Mouse (Mus musculus) CH12.LX (cell line): ENCODE data around the gene Apoa1. TPM values are rescaled to one million over a fixed set of nuclear protein-coding genes. Genes with fewer than 3 reads are reported as not detected.

Experiments used
- DNase-seq: peaks from one replicate; pipeline ENCODE4 v3.0.0-alpha.2; 2013; ENCODE audit errors: extremely low read depth
- H3K27ac ChIP-seq: 2 replicates; pipeline ENCODE4 v1.5.1; 2012; ENCODE audit warnings: low read depth, mild to moderate bottlenecking, control low read depth, moderate library complexity; ENCODE audit not compliant: insufficient read depth
- H3K27me3 ChIP-seq: replicated peaks from 2 replicates; pipeline ENCODE3; 2012; ENCODE audit warnings: inconsistent platforms
- H3K36me3 ChIP-seq, 2 experiments: replicated peaks in 1 of 2; 2 replicates each; pipeline versions ENCODE3 to v1.6.1; 2012; ENCODE audit warnings: inconsistent platforms in 1 of 2, low read length in 1 of 2, mild to moderate bottlenecking in 1 of 2, mixed read lengths in 1 of 2, moderate library complexity in 1 of 2; ENCODE audit not compliant: control insufficient read depth in 1 of 2, insufficient read depth in 1 of 2
- H3K4me1 ChIP-seq, 2 experiments: 2 replicates each; pipeline ENCODE4 v1.6.1; 2012; ENCODE audit warnings: inconsistent platforms in 1 of 2, moderate library complexity in 1 of 2; ENCODE audit not compliant: insufficient read depth in 2 of 2, control insufficient read depth in 1 of 2
- H3K4me2 ChIP-seq: 2 replicates; pipeline ENCODE4 v1.6.1; 2012; ENCODE audit warnings: low read depth, mild to moderate bottlenecking, control low read depth; ENCODE audit not compliant: poor library complexity, insufficient read depth, severe bottlenecking
- H3K4me3 ChIP-seq, 3 experiments: fragments of 150-350 bp in 1 of 3; sonication (generic) in 1 of 3; replicated peaks in 1 of 3; 2 replicates each; pipeline versions ENCODE3 to v1.5.1; 2011 to 2012; ENCODE audit warnings: low read depth in 2 of 3, low read length in 2 of 3, mild to moderate bottlenecking in 2 of 3, moderate library complexity in 2 of 3, control low read depth in 1 of 3, improper control_type of control experiment in 1 of 3, inconsistent platforms in 1 of 3, mixed read lengths in 1 of 3; ENCODE audit not compliant: poor library complexity in 1 of 3
- H3K79me2 ChIP-seq: replicated peaks from 2 replicates; pipeline ENCODE4 v1.6.1; 2012; ENCODE audit warnings: mild to moderate bottlenecking, moderate library complexity; ENCODE audit not compliant: control insufficient read depth, poor library complexity, insufficient read depth, severe bottlenecking; ENCODE audit errors: extremely low read depth
- H3K9ac ChIP-seq: 2 replicates; pipeline ENCODE4 v1.6.1; 2012; ENCODE audit warnings: low read depth, mild to moderate bottlenecking, control low read depth, moderate library complexity; ENCODE audit not compliant: insufficient read depth
- H3K9me3 ChIP-seq: replicated peaks from 2 replicates; pipeline ENCODE3; 2012; ENCODE audit warnings: low read length, inconsistent platforms, mixed read lengths
- BHLHE40 ChIP-seq: IDR thresholded peaks from 2 replicates; pipeline ENCODE4 v1.6.1; 2011; ENCODE audit warnings: mild to moderate bottlenecking, low read depth, low read length, improper control_type of control experiment
- CHD1 ChIP-seq: IDR thresholded peaks from 2 replicates; pipeline ENCODE4 v1.6.1; 2012; ENCODE audit warnings: low read depth, low read length, improper control_type of control experiment, inconsistent platforms
- CHD2 ChIP-seq: IDR thresholded peaks from 2 replicates; pipeline ENCODE4 v1.6.1; 2011; ENCODE audit warnings: low read length, improper control_type of control experiment
- CTCF ChIP-seq, 2 experiments: IDR thresholded peaks in 1 of 2; conservative IDR thresholded peaks in 1 of 2; 2 replicates each; pipeline ENCODE4 v1.5.1; 2011 to 2012; ENCODE audit warnings: low read depth in 2 of 2, low read length in 2 of 2, improper control_type of control experiment in 1 of 2, inconsistent platforms in 1 of 2, mild to moderate bottlenecking in 1 of 2, moderate library complexity in 1 of 2
- ELF1 ChIP-seq: IDR thresholded peaks from 2 replicates; pipeline ENCODE4 v1.6.1; 2014; ENCODE audit warnings: low read depth, mild to moderate bottlenecking, inconsistent platforms, low read length, improper control_type of control experiment
- ETS1 ChIP-seq: conservative IDR thresholded peaks from 2 replicates; pipeline ENCODE4 v1.6.1; 2012; ENCODE audit warnings: low read depth, mild to moderate bottlenecking, inconsistent platforms, low read length, improper control_type of control experiment, moderate library complexity
- JUND ChIP-seq: conservative IDR thresholded peaks from 2 replicates; pipeline ENCODE4 v1.6.1; 2011; ENCODE audit warnings: low read depth, low read length, improper control_type of control experiment
- MAFK ChIP-seq: IDR thresholded peaks from 2 replicates; pipeline ENCODE4 v1.6.1; 2011; ENCODE audit warnings: low read length, improper control_type of control experiment; ENCODE audit not compliant: insufficient replicate concordance
- MAX ChIP-seq: IDR thresholded peaks from 2 replicates; pipeline ENCODE4 v1.6.1; 2011; ENCODE audit warnings: low read length, improper control_type of control experiment
- MAZ ChIP-seq: IDR thresholded peaks from 2 replicates; pipeline ENCODE4 v1.6.1; 2012; ENCODE audit warnings: low read depth, mild to moderate bottlenecking, inconsistent platforms, low read length, improper control_type of control experiment, moderate library complexity
- MEF2A ChIP-seq: IDR thresholded peaks from 2 replicates; pipeline ENCODE4 v1.6.1; 2014; ENCODE audit warnings: low read depth, mild to moderate bottlenecking, inconsistent platforms, low read length, improper control_type of control experiment, borderline replicate concordance
- MYC ChIP-seq: IDR thresholded peaks from 2 replicates; pipeline ENCODE4 v1.6.1; 2011; ENCODE audit warnings: low read depth, mild to moderate bottlenecking, improper control_type of control experiment, low read length
- NELFE ChIP-seq: IDR thresholded peaks from 2 replicates; pipeline ENCODE4 v1.6.1; 2011; ENCODE audit warnings: low read depth, low read length, improper control_type of control experiment
- NRF1 ChIP-seq: IDR thresholded peaks from 2 replicates; pipeline ENCODE4 v1.6.1; 2014; ENCODE audit warnings: low read depth, mild to moderate bottlenecking, inconsistent platforms, low read length, improper control_type of control experiment, moderate library complexity
- PAX5 ChIP-seq: IDR thresholded peaks from 2 replicates; pipeline ENCODE4 v1.6.1; 2012; ENCODE audit warnings: low read length, inconsistent platforms, mixed read lengths
- POLR2A ChIP-seq: IDR thresholded peaks from 2 replicates; pipeline ENCODE4 v1.6.1; 2011; ENCODE audit warnings: low read depth, mild to moderate bottlenecking, improper control_type of control experiment, low read length
- RCOR1 ChIP-seq: conservative IDR thresholded peaks from 2 replicates; pipeline ENCODE4 v1.6.1; 2012; ENCODE audit warnings: low read depth, mild to moderate bottlenecking, inconsistent platforms, low read length, improper control_type of control experiment
- SIN3A ChIP-seq: IDR thresholded peaks from 2 replicates; pipeline ENCODE4 v1.6.1; 2012; ENCODE audit warnings: low read length, improper control_type of control experiment, inconsistent platforms
- SMC3 ChIP-seq: IDR thresholded peaks from 2 replicates; pipeline ENCODE4 v1.6.1; 2011; ENCODE audit warnings: low read depth, low read length, improper control_type of control experiment
- TBP ChIP-seq: conservative IDR thresholded peaks from 2 replicates; pipeline ENCODE4 v1.6.1; 2011; ENCODE audit warnings: low read depth, low read length, improper control_type of control experiment
- TCF12 ChIP-seq: IDR thresholded peaks from 2 replicates; pipeline ENCODE4 v1.6.1; 2014; ENCODE audit warnings: low read depth, mild to moderate bottlenecking, inconsistent platforms, low read length, improper control_type of control experiment
- USF2 ChIP-seq: conservative IDR thresholded peaks from 2 replicates; pipeline ENCODE4 v1.6.1; 2011; ENCODE audit warnings: low read depth, low read length, improper control_type of control experiment
- ZC3H11A ChIP-seq: IDR thresholded peaks from 2 replicates; pipeline ENCODE4 v1.6.1; 2012; ENCODE audit warnings: low read depth, mild to moderate bottlenecking, inconsistent platforms, low read length, improper control_type of control experiment
- ZKSCAN1 ChIP-seq: IDR thresholded peaks from 2 replicates; pipeline ENCODE4 v1.6.1; 2012; ENCODE audit warnings: low read depth, inconsistent platforms, low read length, improper control_type of control experiment, borderline replicate concordance
- ZNF384 ChIP-seq: IDR thresholded peaks from 2 replicates; pipeline ENCODE4 v1.6.1; 2012; ENCODE audit warnings: low read depth, low read length, improper control_type of control experiment, inconsistent platforms
- dilution Hi-C: fragments of 300-500 bp; cut with MboI; formaldehyde crosslinking; loops from 2 replicates; pipeline ENCODE4 v1.14.3; 2020; ENCODE audit warnings: low sequenced_read_pairs; ENCODE audit not compliant: extremely low pct_unique_long_range_greater_than_20kb, extremely low pct_ligation_motif_present
- in situ Hi-C: fragments of 300-500 bp; cut with MboI; formaldehyde crosslinking; loops from 3 replicates; pipeline ENCODE4 v1.14.3; 2019; ENCODE audit warnings: low sequenced_read_pairs, low pct_ligation_motif_present, low pct_unique_long_range_greater_than_20kb, mixed read lengths
- polyA plus RNA-seq: library from polyadenylated mRNA; unstranded; fragments of >175 nt; gene quantifications from 2 replicates; pipeline ENCODE4 v1.2.1, GENCODE M21; 2012; ENCODE audit warnings: low read depth; ENCODE audit not compliant: insufficient read length
- total RNA-seq, 2 experiments: library from RNA; depleted of rRNA; stranded (reverse); fragments of 300-350 nt in 1 of 2; fragments of >200 nt in 1 of 2; gene quantifications; 2 replicates each; pipeline ENCODE4 v1.2.3; 2012 to 2014

Gene Apoa1
- total and polyA plus RNA-seq, 3 experiments: not detected

DNA sequence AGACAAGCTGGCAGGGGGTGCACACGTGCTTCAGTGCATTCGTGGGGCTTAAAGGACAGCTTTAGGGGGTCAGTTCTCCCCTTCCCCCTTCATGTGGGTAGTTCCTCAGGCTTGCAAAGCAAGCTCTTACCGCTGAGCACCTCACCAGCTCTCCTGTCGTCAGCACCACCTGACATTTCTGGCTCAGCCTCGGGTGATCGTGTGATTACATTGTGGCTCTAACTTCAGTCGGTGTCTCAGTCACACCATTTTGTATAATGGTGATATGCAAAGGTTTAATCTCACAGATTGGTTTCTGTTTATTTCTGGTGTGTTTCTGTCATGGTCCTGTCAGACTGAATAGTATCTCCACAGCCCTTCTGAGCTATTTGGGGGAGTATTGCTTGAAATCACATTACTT, 29.4 kb upstream of the Apoa1 start:
- H3K4me2 ChIP-seq: no peak overlapping the region
- no peak overlapping the region for H3K27ac ChIP-seq
- H3K9ac ChIP-seq: no peak overlapping the region
- dilution Hi-C loops: no loop called here
- in situ Hi-C loops: loop anchor here (5.0 kb wide), 1 partner anchor 207 kb away; no protein-coding TSS in a partner anchor
- H3K79me2 ChIP-seq: no peaks in the 10 kb centered on the region
- DNase-seq: no peak
- H3K36me3 ChIP-seq: peaks cover 72 to 97% of the 10 kb centered on the region in 2 experiments
- H3K4me3 ChIP-seq: no peak overlapping the region
- H3K4me1 ChIP-seq: peaks cover 0 to 3% of the 10 kb centered on the region in 2 experiments; a peak in 1 of 4 replicates
- no peaks in the 10 kb centered on the region for H3K27me3 ChIP-seq
- H3K9me3 ChIP-seq: no peaks in the 10 kb centered on the region
- no peak for TF ChIP-seq MAX
- TF ChIP-seq ZC3H11A: no peak
- TF ChIP-seq ELF1: no peak
- TF ChIP-seq SIN3A: no peak
- no peak for TF ChIP-seq TCF12
- TF ChIP-seq POLR2A: no peak
- no peak for TF ChIP-seq MAFK
- TF ChIP-seq ETS1: no peak
- TF ChIP-seq CTCF (conservative IDR thresholded peaks at IDR 0.05 in 1 of 2, IDR thresholded peaks at IDR 0.05 in 1 of 2; ENCODE audit: low read depth in 2 of 2, low read length in 2 of 2): no peak
- no peak for TF ChIP-seq NRF1
- TF ChIP-seq SMC3: no peak

DNA sequence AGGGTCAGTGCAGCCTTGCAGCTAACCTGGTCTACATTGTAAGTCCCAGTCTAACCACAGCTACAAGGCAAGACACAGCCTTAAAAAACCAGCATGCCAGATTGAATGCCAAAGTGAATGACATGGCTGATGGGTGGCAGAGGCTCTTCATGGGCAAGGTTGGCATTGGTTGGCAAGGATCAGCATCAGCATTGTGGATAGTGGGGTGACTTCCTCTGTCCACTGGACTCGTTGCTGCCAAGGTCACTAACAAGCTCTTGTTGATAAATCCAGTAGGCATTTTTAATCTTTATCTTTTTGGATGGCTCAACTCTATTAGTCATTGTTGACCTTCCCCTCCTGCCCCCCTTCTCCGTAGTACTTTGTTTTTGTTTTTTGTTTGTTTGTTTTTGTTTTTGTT, 28.8 kb upstream of the Apoa1 start:
- Histone ChIP-seq H3K4me1 (peaks cover 0 to 3% of the 10 kb centered on the region in 2 experiments; a peak in 1 of 4 replicates), H3K36me3 (peaks cover 72 to 97% of the 10 kb centered on the region in 2 experiments)
- in situ Hi-C loops: loop anchor here (5.0 kb wide), 1 partner anchor 207 kb away; no protein-coding TSS in a partner anchor

DNA sequence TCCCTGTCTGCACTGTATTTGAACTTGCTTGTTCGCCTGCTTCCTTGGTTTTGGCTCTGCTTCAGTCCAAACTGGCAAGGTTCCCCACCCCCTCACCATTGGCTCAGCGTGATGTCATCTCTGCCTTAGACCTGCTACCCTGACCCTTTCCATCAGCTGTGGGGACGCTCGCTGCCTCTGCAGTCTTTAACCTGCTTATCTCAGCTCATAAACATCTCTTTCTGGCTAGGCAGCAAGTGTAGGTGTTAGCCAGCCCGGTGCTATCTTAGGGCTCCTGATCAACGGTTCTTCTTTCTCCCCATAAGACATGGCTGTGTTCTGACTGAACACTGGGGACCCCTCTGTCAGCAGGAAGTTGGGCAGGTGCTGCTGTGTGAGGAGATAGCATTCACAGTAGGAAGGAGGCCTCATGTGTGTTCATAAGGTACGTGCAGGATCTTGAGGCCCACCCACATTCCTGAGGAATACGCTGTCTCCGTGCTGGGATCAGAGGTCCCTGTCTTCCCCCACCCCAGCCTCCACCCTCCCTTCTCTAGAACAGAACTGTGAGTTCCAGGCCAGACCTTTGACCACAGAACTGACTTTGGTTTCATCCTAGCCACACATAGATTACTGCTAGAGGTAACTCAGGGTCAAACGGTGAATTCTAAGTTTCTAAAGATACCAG, 21.4 kb upstream of the Apoa1 start:
- no peak for DNase-seq
- dilution Hi-C loops: no loop called here
- TF ChIP-seq BHLHE40: no peak
- TF ChIP-seq TBP: no peak
- TF ChIP-seq CHD1: no peak
- no peak for TF ChIP-seq MEF2A
- no peak for TF ChIP-seq MYC
- no peak for TF ChIP-seq SIN3A
- no peak for TF ChIP-seq CHD2
- no peak for TF ChIP-seq CTCF (conservative IDR thresholded peaks at IDR 0.05 in 1 of 2, IDR thresholded peaks at IDR 0.05 in 1 of 2; ENCODE audit: low read depth in 2 of 2, low read length in 2 of 2)
- no peak for TF ChIP-seq ZC3H11A
- no peak for TF ChIP-seq SMC3
- no peak for TF ChIP-seq MAFK
- TF ChIP-seq NELFE: no peak
- no peak for TF ChIP-seq PAX5
- TF ChIP-seq ETS1: no peak
- no peak for TF ChIP-seq MAZ
- no peak for TF ChIP-seq NRF1
- TF ChIP-seq JUND: no peak
- no peak for TF ChIP-seq ELF1
- no peak for TF ChIP-seq ZKSCAN1

More for the DNA sequence above, 28.8 kb upstream of the Apoa1 start:
- DNase-seq: no peak
- no peak overlapping the region for H3K4me2 ChIP-seq
- no peaks in the 10 kb centered on the region for H3K27me3 ChIP-seq
- H3K79me2 ChIP-seq: no peaks in the 10 kb centered on the region
- H3K27ac ChIP-seq: no peak overlapping the region
- dilution Hi-C loops: no loop called here
- TF ChIP-seq CHD1 (no peak), MYC (no peak), ZNF384 (no peak), JUND (no peak), USF2 (no peak), RCOR1 (no peak), CTCF (conservative IDR thresholded peaks at IDR 0.05 in 1 of 2, IDR thresholded peaks at IDR 0.05 in 1 of 2; ENCODE audit: low read depth in 2 of 2, low read length in 2 of 2) (no peak)
- H3K9ac ChIP-seq: no peak overlapping the region
- no peak overlapping the region for H3K4me3 ChIP-seq
- H3K9me3 ChIP-seq: no peaks in the 10 kb centered on the region

More for the DNA sequence above, 21.4 kb upstream of the Apoa1 start:
- Histone ChIP-seq H3K27ac (no peak overlapping the region), H3K4me2 (no peak overlapping the region), H3K4me3 (no peak overlapping the region), H3K9ac (no peak overlapping the region), H3K4me1 (no peaks in the 10 kb centered on the region), H3K27me3 (no peaks in the 10 kb centered on the region), H3K9me3 (no peaks in the 10 kb centered on the region), H3K36me3 (peaks cover 77 to 97% of the 10 kb centered on the region in 2 experiments), H3K79me2 (no peaks in the 10 kb centered on the region)
- in situ Hi-C loops: no loop called here
